Mouse (Mus musculus) bone marrow, adult 2 months (tissue): ENCODE measurements at regions not wholly inside any gene's neighbourhood (a gene's known extent, or its start where the extent isn't known, plus 50 kb on each side); places are given as distances from the start of the nearest gene placed in this dataset.

Experiments used
- CTCF ChIP-seq: fragments of 200-500 bp; IDR thresholded peaks from 2 replicates; pipeline ENCODE4 v1.5.1; 2011; ENCODE audit warnings: low read length, control low read depth; ENCODE audit not compliant: control insufficient read depth, insufficient read depth
- POLR2A ChIP-seq: fragments of 200-500 bp; IDR thresholded peaks from 2 replicates; pipeline ENCODE4 v1.6.1; 2011; ENCODE audit warnings: low read depth, mild to moderate bottlenecking, control low read depth, low read length, borderline replicate concordance; ENCODE audit not compliant: control insufficient read depth

DNA sequence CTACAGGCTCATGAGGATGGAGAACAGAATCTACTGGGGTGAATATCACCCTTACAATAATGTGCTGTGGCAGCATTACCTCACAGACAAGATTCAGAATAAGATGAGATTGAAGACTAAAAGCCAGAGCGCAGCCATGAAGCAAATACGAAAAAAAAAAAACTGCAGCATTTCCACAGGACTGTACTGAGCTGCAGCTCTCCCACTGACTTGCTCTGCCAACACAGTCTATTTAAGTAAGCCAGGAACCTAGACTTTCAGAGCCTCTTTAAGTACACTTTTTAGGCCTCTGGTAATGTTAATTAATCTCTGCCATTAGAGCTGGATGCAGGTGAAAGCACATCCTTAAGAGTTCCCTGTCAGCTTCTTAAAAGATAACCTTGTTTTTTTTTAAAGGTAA is 181.1 kb upstream of the Pou1f1 start:
- no peak for TF ChIP-seq POLR2A
- no peak for TF ChIP-seq CTCF
